Mouse (Mus musculus): Measurements from ENCODE around the gene Mdm2.

The Mdm2 gene

DNA sequence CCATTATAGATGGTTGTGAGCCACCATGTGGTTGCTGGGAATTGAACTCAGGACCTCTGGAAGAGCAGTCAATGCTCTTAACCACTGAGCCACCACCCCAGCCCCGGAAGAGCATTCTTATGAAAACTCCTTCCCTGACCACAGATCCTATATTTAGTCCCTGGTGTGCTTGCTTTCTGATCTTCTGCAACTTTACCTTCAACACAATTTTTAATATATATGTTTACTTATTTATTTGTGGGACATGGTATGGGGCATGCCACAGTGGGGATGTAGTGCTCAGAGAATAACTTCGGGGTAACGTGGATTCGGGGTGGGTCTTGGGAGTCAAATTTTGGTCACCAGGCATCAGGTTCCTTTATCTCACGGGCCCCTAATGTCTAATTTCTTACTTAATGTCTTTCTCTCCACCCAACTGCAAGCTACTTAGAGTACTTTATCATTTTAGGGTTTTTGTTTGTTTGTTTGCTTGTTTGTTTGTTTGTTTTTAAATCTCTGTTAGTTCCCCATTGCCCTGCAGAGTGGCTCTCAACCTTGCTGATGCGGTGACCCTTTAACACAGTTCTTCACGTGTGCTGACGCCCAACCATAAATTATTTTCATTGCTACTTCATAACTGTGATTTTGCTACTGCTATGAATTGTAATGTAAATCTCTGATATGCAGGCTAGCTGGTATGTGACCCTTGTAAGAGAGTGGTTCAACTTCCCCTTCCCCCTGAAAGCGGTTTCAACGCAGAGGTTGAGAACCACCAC lies 41.8 kb downstream of the Mdm2 start:
- DNase-seq, result no peak

DNA sequence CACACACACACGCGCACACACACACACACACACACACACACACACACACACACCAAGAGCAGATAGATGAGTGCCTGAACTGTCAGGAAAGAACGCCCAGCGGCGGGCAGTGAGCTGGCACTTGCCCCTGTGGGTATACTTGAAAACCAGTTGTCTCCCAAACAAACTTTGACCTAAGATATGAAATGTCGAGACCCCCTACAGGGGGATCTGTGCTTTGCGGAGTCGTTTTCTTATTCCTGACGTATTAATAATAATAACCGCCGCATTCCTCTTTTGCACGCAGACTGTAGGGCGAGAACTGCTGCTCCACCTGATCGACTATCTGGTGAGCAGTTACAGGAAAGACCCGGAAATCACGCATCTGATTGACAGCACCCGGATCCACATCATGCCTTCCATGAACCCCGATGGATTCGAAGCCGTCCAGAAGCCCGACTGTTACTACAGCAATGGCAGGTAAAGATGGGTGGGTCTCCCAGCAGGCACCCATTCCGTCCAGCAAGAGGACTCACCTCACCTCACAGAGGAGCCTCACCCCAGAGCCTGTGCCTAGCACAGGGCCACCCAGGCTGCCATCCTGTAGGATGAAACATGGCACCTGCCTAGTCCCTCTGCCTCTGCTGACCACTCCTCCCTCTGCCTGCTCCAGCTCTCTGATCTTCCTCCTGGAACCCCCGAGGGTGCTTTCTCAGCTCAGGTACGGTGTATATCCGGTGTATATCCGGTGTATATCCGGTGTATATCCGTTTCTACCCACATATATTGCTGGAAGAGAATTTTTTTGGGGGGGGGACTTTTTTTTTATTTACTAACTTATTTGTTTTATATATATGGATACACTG lies 42.7 kb downstream of the Mdm2 start:
- no peak for DNase-seq

DNA sequence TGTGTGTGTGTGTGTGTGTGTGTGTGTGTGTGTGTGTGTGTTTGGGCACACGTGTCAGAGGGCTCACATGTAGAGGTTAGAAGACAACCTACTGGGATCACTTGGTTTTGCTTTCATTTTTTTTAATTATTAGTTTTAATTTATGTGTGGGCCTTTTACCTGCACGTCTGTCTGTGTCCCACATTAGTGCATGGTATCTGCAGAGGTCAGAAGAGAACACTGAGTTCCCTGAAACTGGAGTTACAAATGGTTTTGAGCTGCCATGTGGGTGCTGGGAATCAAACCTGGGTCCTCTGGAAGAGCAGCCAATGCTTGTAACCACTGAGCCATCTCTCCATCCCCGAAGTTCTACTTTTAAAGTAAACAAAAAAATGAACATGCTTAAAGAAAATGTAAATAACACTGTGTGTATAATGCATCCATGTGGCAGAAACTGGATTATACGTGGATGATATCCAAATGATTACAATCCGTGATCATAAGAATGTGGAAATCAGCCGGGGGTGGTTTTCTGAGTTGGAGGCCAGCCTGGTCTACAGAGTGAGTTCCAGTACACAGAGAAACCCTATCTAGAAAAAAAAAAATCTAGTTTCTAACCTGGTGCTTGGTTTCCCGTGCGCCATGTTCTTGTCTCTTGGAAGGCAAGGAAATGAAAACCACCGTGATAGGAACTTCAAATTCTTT lies 43.5 kb downstream of the Mdm2 start:
- DNase-seq, result no peak

DNA sequence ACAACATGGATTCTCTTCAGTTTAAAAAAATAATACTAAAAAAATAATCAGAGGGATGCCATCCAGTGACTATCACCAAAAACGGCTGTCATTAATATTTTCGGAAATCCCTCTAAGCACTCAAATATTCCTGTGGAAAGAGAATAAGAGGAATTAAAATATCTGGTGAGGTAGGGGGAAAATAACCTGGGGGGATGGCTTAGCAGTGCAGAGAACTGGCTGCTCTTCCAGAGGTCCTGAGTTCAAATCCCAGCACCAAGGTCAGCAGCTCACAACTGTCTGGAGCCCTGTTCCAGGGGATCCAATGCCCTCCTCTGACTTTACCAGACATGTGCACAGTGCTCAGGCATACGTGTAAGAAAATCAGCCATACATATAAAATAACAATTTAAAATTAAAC lies 44.2 kb downstream of the Mdm2 start:
- no peak for DNase-seq

DNA sequence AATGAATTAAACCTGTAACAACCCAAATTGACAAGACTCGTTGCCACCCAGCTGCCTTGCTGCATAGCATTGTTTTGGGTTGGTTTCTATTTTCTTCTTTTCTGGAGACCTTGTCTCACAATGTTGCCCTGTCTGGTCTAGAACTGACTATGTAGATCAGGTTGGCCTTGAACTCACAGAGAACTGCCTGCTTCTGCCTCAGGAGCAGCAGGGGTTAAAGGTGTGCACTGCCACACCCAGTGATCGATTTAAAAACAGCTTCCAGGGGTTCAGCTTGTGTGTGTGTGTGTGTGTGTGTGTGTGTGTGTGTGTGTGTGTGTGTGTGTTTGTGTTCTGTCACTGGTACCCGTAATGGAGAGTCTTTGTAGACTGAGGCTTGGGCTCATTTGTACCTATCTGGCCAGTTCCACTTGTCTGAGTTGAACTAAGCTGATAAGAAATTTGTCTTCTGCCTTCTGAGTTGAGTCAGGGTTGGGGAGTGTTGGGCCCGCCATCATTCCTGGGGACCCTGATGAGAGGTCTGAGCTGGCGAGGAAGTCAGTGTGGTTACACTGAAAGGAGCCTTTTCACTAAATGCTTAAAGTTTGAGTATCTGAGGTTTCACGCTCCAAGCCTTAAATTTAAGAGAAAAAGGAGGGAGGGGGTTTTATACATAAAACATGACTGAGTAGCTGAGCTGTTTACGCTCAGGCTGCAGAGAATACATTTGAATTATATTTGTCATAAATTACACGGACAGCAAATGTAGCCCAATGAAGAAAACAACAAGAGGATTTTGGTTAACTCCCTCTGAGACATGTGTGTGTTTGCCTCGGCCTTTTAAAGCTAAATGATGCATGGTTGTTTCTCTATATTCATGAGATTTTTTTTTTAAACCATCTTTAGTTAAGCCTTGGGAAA lies 44.9 kb downstream of the Mdm2 start:
- no peak for DNase-seq

DNA sequence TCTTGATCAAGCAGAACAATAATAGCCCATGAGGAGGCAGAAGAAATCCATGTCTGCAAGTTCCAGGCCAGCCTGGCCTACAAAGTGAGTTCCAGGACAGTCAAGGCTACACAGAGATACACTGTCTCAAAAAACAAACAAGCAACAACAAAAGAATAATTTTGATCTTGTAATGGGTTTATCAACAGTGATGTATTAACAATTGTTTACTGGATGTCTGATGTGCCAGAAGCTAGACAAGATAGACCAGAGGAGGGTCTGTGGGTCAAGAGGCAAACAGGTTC lies 45.7 kb downstream of the Mdm2 start:
- DNase-seq, result no peak

DNA sequence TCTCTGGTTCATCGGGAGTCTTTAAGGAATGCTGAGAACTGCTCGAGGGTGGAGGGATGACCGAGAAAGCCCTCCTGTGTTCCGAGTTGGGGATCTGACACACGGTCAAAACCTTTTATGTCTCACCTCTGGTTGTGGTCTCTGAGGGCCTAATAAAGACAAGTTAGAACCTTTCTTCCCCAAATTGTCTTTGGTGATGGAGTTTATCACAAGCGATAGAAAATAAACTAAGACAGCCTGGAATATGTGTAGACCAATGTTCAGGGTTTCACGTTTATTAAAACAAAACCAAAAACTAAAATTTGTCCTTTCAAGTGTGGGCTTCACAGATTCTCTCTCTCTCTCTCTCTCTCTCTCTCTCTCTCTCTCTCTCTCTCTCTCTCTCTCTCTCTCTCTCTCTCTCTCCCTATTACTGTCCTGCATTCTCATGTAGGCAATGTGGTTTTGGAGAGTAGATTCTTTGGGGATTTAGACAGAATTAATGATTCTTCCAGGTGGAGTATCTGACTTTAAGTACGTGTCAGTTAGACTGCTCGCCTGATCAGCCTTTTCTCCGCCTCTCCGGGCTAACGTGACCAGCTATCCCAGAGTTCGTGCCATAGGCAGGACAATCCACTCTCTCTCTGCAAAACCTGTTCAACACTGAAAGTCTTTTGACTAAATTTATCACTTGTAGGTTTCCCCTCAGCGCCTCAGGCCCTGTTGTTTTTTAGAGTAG lies 46.2 kb downstream of the Mdm2 start:
- DNase-seq, result no peak

DNA sequence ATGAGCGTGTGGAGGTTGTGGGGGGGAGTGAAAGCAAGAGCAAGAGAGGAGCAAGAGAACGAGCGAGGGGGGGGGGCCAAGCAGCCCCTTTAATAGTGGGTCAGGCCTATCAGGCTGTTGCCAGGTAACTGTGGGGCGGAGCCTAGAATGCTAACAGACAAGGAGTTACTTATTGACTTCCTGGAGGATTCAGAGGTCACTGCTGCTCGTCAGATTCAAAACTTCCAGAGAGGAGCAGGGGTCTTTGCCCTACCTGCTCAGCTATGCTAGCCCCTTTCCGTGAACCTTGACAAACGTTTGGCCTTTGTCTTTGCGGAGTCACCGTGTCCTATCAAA lies 46.7 kb downstream of the Mdm2 start:
- no peak for DNase-seq

DNA sequence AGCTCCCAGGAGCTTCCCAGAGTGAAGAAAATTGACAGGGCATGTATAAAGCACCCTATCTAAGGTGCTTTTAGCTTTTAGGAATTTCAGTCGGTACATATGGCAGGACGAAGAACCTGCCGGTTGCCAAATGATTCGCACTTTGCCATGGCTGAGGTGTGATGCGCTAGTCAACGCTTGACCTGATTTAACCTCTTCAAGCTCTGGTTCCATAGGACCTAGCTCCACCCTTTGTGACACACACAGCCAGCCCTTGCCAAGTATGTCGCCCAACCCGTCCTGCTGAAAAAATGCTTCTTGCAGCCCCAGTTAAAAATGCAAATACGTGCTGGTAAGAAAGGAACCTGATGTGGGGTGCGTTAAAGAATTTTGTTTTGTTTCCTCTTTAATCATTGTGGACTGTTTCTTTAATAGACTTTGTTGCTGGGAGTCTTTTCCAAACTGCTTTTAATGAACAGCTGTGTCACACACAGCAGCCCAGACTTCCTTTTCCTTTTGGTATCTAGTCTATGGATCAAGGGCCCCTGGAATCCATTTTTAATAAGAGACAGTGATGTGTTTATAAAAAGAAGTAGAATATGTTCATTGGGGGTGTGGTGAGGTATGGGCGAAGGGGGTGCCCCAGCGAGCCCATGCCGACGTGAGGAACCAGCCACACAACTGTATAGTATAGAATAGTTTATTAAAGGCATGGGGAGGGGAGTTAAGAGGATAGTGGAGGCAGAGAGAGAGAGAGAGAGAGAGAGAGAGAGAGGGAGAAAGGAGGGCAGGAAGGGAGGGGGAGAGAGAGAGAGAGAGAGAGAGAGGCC lies 47.3 kb downstream of the Mdm2 start:
- no peak for DNase-seq

DNA sequence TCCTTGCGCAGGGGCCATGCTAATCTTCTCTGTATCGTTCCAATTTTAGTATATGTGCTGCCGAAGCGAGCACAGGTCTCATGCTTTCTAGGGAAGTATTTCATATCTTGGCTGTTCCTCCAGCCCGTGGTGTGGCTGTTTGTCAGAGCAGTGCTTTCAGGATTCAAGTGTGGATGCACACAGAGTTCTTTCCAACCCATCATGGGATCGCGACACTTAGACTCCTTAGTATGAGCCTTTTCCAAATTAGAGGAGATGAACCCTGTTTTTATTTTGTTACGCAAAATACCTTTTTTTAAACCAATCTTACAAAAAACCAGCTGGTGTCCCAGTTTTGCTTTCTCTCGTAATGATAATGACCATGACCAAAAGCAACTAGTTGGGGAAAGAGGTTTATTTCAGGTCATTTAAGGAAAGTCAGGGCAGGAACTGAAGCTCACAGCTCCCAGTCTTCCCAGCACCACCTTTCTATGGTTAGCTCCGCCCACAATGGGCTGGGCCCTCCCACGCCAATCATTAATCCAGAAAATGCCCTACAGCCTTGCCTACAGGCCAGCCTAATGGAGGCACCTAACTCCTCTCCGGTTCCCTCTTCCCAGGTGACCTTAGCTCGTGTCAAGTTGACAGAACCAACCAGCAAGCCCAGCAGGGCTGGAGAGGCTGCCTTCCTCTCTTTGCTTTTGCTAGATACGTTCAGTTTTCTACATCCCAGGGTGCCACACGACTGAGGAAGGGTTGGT lies 48.1 kb downstream of the Mdm2 start:
- no peak for DNase-seq

DNA sequence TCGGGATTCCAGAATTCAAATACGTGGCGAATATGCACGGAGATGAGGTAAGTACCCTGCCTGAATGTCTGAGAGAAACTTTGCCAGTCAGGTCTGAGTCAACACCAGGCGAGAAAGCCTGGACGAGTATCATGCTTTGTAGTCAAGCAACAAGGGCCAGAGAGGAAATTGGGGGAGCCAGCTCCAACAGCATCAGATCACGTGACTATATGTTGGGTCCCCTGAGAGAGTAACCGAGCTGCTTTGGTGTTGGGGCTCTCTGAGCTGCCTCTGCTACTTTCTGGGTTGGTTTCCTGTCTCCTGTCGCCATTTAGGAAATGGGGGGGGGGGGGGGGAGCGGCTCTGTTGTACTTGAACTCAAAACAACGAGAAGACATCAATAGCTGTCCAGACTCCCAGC lies 50.7 kb downstream of the Mdm2 start:
- no peak for DNase-seq

DNA sequence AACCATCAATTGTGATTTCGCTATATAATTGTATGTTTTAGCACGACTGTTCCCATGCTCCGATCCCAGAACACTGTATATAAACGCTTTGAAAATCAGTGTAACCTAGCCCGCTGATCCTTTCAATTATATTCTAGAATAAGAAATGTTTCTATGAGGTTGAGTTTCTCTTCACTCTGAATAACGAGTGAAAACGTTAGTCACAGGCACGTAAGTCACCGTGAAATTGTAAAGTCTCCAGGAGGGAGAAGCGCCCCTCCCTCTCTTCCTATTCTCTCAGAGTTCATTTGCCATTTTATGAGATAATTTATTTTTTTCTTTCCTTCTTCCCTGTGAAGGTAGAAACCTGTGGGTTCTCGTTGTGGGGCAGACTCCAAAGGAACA lies 51.1 kb downstream of the Mdm2 start:
- no peak for DNase-seq

DNA sequence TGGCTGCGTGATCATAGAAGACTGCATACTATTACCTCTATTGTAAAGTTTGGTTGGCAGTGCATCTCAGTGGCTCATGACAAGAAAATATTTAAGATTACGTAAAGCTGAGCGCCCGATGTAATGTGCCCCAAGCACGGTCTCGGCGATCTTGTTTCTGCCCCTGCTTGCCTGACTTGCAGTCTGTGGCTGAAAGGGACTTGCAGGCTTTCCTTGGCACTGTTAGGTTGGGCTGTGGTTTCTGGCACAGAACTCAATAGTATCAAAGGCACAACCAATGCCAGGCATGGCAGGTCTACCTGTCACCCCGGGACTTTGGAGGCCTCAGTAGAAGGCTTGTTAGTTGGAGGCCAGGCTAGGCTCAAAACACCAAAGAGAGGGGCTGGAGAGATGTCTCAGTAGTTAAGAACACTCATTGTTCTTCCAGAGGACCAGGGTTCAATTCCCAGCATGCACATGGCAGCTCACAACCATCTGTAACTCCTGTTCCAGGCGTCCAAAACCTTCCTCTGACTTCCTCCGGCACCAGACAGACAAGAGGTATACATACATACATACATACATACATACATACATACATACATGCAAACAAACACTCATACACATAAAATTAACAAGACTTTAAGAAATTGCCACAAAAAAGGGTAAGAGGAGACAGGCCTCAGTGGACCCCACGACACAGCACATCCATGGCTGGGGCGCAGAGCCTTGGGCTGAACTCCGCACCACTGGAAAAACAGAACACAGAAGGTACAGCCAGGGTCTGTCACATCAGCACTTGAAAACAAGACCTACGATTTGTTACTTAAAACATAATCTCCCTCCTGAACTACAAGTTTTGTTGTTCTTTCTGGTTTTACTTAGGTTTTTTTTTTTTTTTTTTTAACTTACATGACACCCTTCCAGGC lies 51.8 kb downstream of the Mdm2 start:
- DNase-seq, result no peak

DNA sequence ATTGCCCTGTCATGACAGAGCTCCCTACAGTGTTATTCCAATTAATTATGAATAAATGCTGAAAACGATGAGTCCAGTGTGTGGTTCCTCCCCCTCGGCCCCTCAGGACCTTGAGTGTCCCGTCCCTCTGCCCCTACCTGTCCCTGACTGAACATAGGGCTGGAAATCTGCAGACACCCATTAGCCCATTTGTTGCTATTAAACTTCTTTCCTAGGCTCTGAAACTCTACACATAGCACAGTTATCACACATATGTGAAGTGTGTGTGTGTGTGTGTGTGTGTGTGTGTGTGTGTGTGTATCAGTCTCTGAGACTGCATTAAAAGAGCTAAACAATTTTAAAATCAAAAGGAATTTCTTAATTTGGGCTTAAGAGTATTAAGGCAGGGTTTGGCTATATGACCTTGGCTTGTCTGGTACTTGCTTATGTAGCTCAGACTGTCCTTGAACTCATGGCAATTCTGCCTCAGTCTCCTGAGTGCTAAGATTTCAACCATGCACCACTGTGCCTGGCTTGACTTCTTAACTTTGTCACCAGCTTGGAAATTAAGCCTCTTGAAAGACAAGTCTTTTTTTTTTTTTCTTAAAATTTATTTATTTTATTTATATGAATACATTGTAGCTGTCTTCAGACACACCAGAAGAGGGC lies 52.8 kb downstream of the Mdm2 start:
- DNase-seq, result no peak

DNA sequence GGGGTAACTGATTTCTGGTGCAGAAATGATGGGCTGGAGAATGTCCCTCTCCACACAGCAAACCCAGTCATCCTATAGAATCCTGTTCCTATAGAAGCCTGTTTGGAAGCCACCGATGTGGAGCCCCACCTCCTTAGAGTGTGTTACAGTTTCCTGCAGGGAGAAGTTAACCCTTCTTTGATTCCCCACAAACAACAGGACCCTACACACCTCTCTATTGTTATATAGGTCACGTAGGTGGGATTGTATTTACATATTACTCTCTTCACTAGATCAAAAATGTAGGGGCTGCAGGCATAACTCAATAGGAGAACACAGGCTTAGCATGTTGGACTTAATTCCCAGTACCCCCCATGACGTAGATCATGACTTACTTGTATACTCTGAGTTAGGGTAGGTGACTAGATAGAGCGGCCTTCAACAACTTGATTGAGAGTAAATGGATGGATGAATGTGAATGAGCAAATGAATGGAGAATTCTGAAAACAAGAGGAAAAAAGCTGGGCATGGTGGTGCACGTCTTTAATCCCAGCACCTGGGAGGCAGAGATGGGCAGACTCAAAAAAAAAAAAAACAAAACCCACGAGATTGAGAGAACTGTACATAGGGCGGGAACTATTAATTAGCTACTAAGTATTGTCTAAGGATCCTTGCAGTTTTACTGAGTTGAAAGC lies 53.4 kb downstream of the Mdm2 start:
- no peak for DNase-seq

DNA sequence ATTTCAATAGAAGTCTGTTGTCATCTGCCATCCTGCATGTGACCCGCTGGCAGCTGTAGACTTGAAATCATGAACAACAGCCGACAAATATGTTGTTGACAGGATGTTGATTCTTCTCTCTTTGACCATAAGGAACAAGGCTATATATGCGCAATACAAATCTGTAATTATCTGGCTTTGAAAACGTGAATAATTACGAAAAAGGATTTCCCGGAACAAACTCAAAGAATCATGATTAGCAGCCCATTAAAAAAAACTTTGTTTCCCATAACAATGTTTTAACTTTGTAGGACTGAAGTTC lies 53.9 kb downstream of the Mdm2 start:
- DNase-seq, result no peak

DNA sequence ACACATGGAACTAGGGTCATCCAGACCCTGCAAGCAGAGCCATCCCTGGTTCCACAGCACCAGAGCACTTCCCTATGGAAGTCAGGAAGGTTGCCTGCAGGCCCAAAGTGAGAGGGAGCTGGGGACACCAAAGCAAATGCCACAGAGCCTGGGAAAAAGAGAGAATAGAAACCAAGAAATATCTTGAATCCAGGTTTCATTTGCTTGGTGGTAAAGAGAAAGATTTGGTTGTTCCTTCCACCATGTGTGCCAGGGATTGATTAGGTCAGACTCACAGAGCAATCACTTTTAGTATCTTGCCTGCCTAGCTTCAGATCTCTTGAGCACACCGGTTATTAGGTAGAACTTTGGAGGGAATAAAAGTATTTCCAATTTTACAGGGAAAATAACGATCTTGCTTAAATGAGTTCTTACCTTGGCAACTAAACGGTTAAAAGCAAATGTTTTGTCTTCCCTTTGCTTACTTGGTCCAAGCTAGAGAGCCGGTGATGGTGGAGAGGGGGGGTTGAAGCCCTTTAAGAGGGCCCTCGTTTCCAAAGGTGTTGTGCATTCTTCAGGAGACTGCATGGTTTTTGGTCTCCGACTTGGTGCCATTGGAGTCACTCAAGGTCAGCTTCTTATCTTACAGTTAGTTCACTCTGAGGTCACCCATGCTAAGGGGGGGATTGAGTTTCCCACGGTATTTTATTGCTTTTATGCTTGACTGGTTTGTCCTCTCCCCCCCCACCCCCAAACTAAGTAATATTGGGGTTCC lies 54.5 kb downstream of the Mdm2 start:
- DNase-seq, result no peak

DNA sequence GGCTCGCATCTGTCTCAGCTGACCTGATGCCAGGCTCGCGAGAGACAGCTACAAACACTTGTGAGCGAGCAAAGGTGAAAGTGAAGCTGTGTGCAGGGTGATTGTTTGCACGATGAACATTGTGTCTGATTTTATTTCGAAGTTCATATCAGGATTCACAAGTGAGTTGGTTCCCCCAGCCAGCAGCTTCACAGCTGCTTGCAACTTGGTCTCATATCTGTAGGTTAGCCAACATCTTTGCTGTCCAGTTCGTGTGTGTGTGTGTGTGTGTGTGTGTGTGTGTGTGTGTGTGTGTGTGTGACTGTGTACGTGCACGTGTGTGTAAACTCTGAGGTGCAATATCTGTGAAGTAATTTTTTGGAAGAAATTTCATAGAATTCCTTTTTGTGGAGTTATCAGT lies 55.1 kb downstream of the Mdm2 start:
- DNase-seq, result no peak

Measured in right cerebral cortex, adult 18-20 months (tissue).